Mouse (Mus musculus): ENCODE measurements at regions not wholly inside any gene's neighbourhood (a gene's known extent, or its start where the extent isn't known, plus 50 kb on each side); places are given as distances from the start of the nearest gene placed in this dataset.
A peak's percentile ranks its signal among the peaks of the same experiment; 100 is the strongest.

- TF ChIP-seq CTCF (IDR thresholded peaks at IDR 0.05) = no peak
- no peak overlapping the region for H3K27ac ChIP-seq
- no peak overlapping the region for H3K4me3 ChIP-seq
- no peak for DNase-seq
- intact Hi-C loops (cut with DNase I) = no loop called here
Measured at GRCm38 (mm10) chr3:49282679-49283078, 474.4 kb downstream of the Pcdh18 start.

DNA sequence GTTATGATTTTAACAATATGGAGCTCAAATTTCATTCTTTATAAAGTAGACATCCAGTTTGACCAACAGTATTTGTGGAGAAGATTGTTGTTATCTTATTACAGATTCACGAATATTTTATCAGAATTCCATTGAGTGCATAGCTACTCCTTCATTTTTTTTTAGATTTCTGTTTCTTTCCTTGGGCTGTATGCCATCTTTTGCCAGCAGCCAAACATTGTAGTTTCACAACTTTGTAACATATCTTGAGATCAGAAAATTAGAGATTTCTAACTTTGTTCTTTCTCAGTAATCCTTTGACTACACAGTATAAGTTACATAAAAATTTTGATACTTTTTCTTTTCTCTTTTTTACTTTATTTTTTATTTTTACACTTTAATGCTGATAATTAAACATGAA lies 478.8 kb downstream of the Pcdh18 start:
- no peak overlapping the region for H3K4me3 ChIP-seq
- intact Hi-C loops (cut with DNase I) = no loop called here
- no peak for TF ChIP-seq CTCF (IDR thresholded peaks at IDR 0.05)
- no peak for DNase-seq
- no peak overlapping the region for H3K27ac ChIP-seq

- no peak for DNase-seq
- Histone ChIP-seq H3K4me3 (no peak overlapping the region), H3K27ac (no peak overlapping the region)
- intact Hi-C loops (cut with DNase I) = no loop called here
- TF ChIP-seq CTCF (IDR thresholded peaks at IDR 0.05) = no peak
Measured at GRCm38 (mm10) chr3:49274286-49274923, 482.7 kb downstream of the Pcdh18 start.

DNA sequence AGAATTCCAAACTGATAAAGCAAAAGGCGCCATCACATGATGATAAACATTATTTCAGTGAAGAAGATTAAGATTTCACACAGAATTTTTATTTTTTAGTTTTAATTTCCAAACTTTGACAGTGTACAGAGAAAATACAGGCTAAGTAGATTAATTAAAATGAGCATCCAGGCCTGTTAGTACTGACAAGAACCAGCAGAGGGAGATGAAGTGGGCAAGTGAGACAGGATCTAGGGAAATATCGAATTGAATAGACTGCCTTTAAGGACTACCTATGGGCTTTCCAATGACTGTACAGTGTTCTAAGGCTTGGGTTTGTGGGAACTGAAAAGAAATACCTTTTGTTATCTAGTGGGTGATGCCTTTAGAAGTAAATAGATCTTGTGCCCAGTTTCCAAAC lies 491.1 kb downstream of the Pcdh18 start:
- intact Hi-C loops (cut with DNase I) = no loop called here
- DNase-seq = no peak
- TF ChIP-seq CTCF (IDR thresholded peaks at IDR 0.05) = peak; percentile 49
- Histone ChIP-seq H3K27ac (no peak overlapping the region), H3K4me3 (no peak overlapping the region)

Measured in gastrocnemius, adult 2 months (tissue).